Mouse (Mus musculus) WW6 (cell line): ENCODE data around the gene Sppl2b.
A peak's percentile ranks its signal among the peaks of the same experiment; 100 is the strongest.
"Not testable (repeated sequence)": the region's sequence is repeated elsewhere in the genome, so short reads cannot be mapped to it uniquely, and the experiment has no call there.

Experiments used
- DNase-seq: peaks from one replicate; pipeline ENCODE4 v3.0.0-alpha.2; 2013; ENCODE audit warnings: low read depth, low spot score

Gene Sppl2b

DNA sequence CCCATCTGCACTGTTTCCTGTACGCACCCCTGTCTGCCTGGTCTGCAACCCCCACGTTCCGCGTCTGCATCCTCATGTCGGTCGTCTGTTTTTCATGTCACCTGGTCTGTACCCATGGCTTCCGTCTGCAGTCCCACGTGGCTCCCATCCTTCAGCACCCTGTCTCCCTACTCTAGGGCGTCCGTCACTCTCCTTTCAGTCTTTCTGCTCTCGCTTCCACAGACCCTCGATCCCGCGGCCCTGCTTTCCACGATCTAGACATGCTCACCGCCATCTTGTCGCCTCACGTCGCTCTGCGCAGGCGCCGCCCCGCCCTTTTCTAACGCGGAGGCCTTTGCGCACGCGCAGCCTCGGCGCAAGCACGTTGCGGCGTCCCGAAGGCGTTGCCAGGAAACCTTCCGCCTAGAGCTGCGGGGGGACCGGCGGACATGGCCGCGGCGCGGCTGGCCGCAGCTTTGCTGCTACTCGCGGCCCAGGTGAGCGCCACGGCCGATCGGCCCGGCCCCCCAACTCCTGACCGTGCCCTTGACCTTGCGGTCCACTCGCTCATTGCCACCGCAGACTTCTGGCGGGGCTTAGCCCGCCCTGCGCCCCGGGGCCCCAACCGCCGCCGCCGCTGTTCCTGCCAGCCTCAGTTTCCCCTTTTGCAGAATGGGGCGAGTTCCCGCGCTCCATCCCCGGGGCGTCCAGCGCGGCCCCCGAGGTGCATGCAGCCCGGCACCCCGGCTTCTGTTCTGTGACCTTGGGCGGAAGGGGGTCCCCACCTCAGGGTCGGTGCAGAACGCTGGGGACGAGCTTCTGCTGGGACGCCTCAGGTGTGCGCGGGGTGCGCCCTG, at the start of gene Sppl2b, which contains the start of gene Lsm7:
TSS of gene Sppl2b (plus strand) at position 363 of the 836 bp plus-strand sequence.
TSS of gene Lsm7 (minus strand) at position 297 of the 836 bp plus-strand sequence.
- DNase-seq = peak; percentile 87

DNA sequence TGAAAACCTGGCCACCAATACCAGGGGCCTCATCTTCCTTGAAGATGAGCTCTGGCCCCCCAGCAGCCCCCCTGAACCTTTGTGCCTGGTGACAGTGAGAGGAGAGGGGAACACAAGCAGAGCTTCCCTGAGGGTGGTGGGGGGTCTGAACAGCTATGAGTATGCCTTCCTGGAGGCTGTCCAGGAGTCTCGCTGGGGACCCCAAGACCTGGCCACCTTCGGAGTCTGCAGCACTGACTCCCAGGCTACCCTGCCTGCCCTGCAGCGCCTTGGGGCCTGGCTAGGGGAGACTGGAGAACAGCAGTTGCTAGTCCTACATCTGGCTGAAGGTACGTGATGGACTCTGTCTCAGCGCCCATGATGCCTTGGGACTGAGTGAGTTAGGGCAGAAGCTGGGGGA, 49.8 kb upstream of the Sppl2b start:
- no peak for DNase-seq

DNA sequence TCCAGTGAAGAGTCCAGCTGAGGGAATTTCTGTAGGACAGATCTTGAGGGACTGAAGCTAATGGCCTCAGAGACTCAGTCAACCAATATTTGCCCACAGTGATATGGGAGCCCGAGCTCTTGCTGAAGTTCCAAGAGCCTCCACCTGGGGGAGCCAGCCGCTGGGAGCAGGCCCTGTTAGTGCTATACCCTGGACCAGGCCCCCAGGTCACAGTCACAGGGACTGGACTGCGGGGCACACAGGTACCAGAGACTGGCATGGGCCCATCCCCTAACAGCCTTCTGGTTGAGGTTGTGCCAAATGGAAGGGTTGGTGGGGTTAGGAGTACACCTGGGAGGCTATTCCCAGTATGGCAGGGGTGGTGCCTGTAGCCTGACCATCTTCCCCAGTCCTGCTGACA, 49.1 kb upstream of the Sppl2b start:
- no peak for DNase-seq

DNA sequence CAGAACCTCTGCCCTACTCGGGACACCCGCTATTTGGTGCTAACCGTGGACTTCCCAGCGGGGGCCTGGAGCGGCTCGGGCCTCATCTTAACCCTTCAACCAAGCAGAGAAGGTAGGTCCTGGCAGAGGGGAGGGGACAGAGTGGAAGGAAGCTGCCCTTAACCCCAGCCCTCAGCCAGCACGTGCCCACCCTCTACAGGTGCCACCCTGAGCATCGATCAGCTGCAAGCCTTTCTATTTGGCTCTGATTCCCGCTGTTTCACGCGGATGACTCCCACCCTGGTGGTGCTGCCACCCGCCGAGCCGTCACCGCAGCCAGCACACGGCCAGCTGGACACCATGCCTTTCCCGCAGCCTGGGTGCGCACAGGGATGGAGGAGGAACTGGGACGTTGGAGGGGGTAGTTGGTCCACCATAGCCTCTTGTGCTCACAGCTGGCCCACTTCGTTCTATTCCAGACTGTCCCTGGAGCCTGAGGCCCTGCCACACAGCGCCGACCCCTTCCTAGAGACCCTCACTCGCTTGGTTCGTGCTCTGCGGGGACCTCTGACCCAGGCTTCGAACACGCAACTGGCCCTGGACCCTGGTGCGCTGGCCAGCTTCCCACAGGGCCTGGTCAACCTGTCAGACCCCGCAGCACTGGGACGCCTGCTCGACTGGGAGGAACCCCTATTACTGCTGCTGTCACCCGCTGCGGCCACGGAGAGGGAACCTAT, 48.6 kb upstream of the Sppl2b start:
- no peak for DNase-seq

DNA sequence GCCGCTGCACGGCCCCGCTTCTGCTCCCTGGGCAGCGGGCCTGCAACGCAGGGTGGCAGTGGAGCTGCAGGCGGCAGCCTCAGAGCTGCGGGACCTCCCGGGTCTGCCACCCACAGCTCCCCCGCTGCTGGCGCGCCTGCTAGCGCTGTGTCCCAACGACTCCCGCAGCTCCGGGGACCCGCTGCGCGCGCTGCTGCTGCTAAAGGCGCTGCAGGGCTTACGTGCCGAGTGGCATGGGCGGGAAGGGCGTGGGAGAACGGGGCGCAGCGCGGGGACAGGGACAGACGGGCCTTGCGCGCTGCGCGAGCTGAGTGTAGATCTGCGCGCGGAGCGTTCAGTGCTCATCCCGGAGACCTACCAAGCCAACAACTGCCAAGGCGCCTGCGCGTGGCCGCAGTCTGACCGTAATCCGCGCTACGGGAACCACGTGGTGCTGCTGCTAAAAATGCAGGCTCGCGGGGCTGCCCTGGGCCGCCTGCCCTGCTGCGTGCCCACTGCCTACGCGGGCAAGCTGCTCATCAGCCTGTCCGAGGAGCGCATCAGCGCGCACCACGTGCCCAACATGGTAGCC, 47.9 kb upstream of the Sppl2b start:
- DNase-seq = no peak

DNA sequence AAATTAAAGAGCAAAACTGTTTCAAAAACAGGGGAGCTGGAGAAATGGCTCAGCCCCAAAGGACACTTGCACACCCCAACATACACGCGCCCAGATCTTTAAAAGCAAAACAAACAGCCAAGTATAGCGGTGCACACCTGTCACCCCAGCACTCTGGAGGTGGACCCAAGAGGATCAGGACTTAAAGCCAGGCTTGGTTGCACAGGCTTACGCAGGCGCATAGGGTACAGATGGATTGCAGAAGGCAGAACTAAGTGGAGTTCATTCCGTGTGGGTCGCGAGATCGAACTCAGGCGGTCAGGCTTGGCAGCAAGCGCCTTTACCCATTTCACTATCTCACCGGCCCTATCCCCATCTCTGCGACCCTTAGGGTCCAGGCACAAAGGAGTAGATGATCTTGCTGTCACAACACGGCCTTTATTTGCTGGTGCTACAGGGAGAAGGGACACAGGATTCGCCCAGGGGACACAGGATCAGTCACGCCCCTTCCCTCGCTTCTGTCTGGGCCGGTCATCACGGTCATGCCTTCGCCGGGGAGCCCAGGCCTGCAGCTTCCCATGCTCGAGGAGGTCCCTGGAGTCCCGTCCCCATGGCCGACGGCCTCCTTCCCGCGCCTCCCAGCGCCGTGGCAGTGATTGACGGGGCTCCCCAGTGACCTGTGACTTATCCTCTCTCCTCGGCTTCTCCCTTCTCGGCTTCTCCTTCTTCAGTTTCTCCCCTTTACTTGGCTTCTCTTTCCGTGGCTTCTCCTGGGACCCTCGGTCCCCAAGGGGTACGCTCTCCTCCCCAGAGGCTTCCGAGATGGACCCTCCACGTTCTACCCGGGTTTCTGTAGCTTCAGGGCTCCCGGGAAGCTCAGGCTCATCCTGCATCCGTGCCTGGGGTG, 46.7 kb upstream of the Sppl2b start:
- DNase-seq = no peak

DNA sequence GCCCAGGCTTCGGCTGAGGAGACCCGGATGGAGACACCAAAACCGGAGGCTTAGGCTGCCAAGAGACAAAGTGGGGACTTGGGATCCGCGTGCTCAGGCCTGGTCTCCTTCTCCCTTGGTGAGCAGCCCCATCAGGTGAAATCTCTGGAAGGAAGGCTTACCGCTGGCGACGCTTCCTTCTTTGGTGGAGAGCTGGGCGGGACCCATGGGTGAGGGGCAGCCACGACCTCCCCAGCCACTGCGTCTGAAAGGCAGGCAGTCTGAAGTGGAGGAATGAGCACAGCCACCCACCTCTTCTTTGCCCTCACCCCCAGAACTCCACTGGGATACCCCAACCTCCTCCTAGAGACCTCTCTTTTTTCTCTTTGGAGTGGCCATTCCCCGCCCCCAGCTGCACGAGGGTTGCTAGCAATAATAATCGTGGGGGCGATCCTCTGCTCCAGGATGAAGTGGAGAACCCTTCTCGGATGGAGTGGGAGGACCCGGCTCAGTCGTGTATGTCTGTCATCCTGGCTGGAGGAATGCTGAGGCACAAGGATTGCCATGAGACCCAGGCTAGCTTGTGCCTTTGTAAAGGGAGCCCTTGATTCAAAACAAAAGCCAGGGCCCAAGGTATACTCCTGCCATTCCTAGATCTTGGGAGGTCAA, 46.0 kb upstream of the Sppl2b start:
- no peak for DNase-seq

DNA sequence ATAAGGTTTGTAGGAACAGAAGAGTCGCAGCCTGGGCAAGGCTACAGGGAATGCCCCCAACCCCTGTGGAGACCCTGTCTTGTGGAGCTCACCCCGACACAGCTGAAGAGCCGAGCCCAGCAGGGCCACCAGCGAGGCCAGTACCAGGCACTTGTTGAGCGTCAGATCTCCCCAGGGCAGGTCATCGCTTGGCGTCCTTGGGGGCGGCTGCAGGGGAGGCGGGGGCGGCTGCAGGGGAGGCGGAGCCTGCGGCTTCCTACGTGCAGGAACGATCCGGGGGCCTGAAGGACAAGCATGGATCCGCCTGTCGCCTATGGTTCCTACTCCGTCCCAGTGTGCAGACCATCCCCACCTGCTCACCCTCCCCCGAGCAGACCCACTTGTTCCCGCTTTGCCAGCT, 45.0 kb upstream of the Sppl2b start:
- DNase-seq = no peak

DNA sequence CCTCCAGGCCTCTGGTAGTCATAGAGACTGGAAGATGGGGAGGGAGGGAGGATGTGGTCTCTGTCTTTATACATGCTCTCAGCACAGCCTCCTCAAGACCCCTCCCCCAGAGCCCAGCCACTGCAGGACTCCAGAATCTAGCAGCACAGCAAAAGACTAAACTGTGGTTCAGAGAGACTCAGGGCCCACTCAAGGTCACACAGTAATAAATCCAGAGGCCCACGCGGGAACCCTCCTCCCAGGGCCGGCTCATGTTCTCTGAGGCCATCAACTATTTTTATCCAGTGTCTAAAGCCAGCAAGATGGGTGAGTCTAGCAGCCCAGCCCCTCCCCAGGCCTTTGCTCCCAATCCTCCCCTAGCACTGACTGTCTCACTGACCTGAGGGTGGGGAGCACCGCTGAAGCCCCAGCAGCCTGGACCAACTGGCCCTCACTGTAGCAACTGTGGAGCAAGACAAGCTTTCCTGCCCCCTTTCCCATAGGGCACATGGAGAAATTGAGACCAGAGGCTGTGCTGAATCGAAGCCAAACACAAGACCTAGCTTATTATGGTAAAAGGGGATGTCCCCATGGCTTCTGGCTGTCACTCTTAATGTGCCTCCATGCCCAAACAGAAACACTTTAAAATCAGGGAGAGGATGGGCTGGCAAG, 42.6 kb upstream of the Sppl2b start:
- DNase-seq = no peak

DNA sequence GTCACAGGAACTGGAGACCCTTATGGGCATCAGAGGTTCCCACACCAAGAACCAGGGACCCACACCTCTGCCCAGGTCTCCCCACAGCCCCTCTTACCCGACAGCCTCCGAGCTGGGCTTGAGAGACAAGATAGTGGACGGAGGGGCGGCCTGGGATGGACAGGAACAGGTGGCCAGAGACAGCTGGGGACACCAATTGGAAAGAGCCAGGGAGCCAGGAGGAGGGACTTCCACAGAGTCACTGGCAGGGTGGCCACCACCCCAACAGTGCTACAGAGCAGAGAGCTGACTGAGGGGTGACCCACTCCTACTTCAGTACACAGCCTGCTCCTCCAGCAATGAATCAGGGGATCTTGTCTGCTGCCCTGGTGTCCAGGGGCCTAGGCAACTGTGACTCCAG, 41.7 kb upstream of the Sppl2b start, which contains the start of gene Jsrp1:
TSS of gene Jsrp1 (minus strand) at position 133 of the 400 bp plus-strand sequence.
- no peak for DNase-seq

DNA sequence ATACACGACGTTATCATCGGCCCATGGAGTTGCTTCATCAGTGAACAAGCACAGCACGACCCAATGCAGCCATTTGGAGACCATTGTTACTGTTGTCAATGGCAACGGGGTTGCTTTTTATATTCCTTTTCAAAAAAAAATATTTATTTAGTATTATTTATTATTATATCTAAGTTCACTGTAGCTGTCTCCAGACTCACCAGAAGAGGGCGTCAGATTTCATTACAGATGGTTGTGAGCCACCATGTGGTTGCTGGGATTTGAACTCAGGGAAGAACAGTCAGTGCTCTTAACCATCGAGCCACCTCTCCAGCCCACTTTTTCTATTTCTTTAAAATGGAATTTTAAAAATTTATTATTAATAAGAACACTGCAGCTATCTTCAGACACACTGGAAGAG, 40.3 kb upstream of the Sppl2b start:
- DNase-seq = no peak

DNA sequence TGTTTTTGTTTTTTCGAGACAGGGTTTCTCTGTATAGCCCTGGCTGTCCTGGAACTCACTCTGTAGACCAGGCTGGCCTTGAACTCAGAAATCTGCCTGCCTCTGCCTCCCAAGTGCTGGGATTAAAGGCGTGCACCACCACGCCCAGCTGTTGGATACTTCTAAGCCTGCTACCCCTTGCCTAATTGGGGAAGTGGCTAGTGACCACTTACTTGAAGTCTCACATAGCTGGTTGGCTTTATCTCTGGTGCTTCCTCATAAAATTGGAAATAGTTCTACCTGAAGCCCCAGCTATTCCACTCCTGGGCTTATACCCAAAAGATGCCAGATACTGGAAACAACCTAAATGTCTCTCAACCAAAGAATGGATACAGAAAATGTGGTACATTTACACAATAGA, 38.8 kb upstream of the Sppl2b start:
- DNase-seq = not testable (repeated sequence)

DNA sequence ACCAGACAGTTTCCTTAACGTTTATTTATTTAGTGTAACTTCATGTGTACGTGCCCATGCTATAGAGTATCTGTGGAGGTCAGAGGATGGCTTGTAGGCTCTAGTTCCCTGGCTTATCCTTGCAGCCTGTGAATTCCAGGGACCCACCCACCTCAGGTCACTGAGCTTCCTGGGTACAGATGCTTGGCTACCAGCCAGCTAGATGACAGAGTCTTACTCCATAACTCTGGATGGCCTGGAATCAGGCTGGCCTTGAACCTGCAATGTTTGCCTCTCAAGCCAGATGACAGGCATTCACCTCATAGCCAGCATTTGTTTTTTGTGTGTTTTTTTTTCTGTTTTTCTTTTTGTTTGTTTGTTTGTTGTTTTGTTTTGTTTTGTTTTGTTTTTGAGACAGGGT, 37.9 kb upstream of the Sppl2b start:
- DNase-seq = no peak

DNA sequence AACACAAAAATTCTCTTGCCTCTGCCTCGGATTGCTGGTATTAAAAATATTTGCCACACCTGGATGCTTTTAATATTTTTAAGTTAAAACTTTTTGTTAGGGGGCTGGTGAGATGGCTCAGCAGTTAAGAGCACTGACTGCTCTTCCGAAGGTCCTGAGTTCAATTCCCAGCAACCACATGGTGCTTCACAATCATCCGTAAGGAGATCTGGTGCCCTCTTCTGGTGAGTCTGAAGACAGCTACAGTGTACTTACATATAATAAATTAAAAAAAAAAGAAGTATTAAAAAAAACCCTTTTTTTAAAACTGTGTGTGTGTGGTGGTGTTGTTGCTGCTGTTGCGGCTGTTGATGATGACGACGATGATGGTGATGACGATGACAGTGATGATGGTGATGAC, 37.1 kb upstream of the Sppl2b start:
- DNase-seq = not testable (repeated sequence)

DNA sequence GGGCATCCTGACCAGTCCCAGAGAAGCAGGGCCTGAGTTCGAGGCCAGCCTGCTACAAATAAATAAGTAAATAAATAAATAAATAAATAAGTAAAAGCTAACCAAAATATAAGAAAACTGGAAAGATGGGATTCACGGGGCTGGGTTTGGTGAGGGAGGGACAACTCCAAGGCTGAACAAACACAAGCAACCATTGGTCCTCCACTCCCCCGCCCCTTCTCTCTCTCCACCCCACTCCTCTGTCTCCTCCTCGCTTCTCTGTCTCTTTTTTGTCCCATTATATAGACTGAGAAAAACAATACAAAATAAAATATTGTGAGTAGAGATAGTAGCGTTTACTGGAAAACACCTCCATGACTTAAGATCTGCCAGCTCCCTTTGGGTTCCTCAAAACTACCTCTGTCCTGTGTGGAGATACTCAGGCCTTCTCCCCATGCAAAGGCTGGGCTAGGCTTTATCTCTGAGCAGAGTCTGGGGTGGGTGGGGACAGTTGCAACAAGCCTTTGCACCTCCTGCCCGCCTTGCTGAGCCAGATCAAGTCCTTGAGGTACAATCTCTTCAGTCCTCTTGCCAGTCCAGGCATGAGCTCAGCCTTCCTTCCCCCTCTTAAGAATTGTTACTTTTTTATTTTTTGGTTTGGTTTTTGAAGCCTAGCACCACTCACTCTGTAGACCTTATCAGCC, 36.3 kb upstream of the Sppl2b start:
- DNase-seq = no peak

DNA sequence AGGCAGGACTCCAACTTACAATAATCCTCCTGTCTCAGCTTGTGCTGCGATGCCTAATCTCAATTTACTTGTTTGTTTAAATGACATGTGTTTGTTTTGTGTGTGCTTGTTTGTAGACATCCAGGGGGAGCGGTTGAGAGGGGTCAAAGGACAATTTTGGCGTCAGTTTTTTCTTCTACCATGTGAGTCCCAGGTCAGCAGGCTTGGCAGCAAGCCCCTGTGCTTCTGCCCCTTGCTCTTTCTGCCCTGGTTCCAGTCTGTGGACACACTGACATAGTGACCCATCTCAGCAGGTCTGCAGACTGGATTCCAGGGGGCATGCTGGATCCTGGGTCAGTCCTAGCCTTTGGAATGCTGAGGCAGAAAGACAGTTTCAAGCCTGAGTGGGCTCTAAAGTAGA, 35.7 kb upstream of the Sppl2b start:
- DNase-seq = no peak

DNA sequence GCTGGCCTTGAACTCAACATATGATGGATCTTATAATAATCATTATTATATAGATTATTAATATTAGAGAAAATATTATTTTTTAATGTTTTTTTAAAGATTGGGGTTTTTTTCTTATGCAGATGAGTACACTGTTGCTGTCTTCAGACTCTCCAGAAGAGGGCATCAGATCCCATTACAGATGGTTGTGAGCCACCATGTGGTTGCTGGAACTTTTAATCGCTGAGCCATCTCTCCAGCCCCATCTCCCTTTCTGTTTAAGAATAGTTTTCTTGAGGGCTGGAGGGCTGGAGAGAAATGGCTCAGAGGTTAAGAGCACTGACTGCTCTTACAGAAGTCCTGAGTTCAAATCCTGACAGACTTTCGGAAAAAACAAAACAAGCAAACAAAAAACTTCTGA, 33.1 kb upstream of the Sppl2b start:
- DNase-seq = no peak

DNA sequence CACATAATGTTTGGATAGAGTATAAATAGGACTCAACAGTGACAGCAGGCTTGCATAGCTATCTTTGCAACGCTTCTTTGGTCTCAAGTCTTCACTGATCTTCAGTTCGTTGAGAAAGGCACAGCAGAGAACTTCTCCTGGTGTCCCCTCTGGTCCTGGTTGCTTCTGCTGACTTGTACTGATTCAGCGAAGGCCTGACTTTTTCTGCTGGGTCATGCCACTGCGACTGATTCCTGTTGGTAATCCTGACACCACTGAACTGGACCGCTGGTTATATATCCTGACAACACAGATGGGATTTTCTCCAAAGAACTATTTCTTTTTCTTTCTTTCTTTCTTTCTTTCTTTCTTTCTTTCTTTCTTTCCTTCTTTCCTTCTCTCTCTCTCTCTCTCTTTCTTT, 32.5 kb upstream of the Sppl2b start:
- no peak for DNase-seq

DNA sequence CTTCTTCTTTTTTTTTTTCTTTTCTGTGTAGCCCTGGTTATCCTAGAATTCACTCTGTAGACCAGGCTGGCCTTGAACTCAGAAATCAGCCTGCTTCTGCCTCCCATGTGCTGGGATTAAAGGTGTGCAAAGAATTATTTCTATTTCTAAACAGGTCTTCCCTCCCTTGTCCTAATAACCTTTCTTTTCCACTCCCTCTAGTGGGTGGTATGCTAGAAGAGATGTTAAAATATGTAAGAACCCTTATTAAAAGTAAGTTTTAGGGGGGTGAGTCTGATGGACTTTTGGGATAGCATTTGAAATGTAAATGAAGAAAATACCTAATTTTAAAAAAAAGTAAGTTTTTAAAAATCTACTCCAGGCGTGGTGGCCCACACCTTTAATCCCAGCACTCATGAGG, 31.8 kb upstream of the Sppl2b start:
- no peak for DNase-seq
